Mouse (Mus musculus): ENCODE measurements around the gene Lrmda. TPM values are rescaled to one million over a fixed set of nuclear protein-coding genes. Genes with fewer than 3 reads are reported as not detected.

Gene Lrmda
- polyA plus RNA-seq, 1 experiment = not detected

- 69% methylated on average over 1 of the region's 1 CpGs for WGBS
- Histone ChIP-seq H3K4me1 (ENCODE audit: control insufficient read depth, insufficient read depth, insufficient read length, low read length) (no peaks in the 10 kb centered on the region), H3K36me3 (ENCODE audit: control insufficient read depth, insufficient read depth, low read length) (no peaks in the 10 kb centered on the region), H3K4me3 (ENCODE audit: low read depth, low read length) (no peak overlapping the region), H3K27ac (ENCODE audit: insufficient read depth, low read depth, low read length) (no peak overlapping the region), H3K27me3 (ENCODE audit: control insufficient read depth, insufficient read depth, low read length) (no peaks in the 10 kb centered on the region; the same call in 1 of the 2 replicates)
- no peak for TF ChIP-seq CTCF (IDR thresholded peaks at IDR 0.05; ENCODE audit: extremely low read depth, insufficient read length, insufficient replicate concordance, low read depth, low read length)
- TF ChIP-seq POLR2A (IDR thresholded peaks at IDR 0.05; ENCODE audit: low read depth, low read length) = no peak
These were observed 1064.8 kb downstream of the Lrmda start for GRCm38 (mm10) chr14:23084241-23084773.

- no peaks in the 10 kb centered on the region; the same call in 1 of the 2 replicates for H3K27me3 ChIP-seq (ENCODE audit: control insufficient read depth, insufficient read depth, low read length)
- whole genome bisulfite sequencing = 43% methylated on average over 1 of the region's 1 CpGs
- no peak overlapping the region for H3K4me3 ChIP-seq (ENCODE audit: low read depth, low read length)
- H3K27ac ChIP-seq (ENCODE audit: insufficient read depth, low read depth, low read length) = no peak overlapping the region
- H3K36me3 ChIP-seq (ENCODE audit: control insufficient read depth, insufficient read depth, low read length) = no peaks in the 10 kb centered on the region
- no peaks in the 10 kb centered on the region for H3K4me1 ChIP-seq (ENCODE audit: control insufficient read depth, insufficient read depth, insufficient read length, low read length)
- TF ChIP-seq POLR2A (IDR thresholded peaks at IDR 0.05; ENCODE audit: low read depth, low read length) (no peak), CTCF (IDR thresholded peaks at IDR 0.05; ENCODE audit: extremely low read depth, insufficient read length, insufficient replicate concordance, low read depth, low read length) (no peak)
These were observed 1065.3 kb downstream of the Lrmda start for GRCm38 (mm10) chr14:23084797-23085196.

GRCm38 (mm10) chr14:23093306-23093705, 1073.8 kb downstream of the Lrmda start:
- TF ChIP-seq POLR2A (IDR thresholded peaks at IDR 0.05; ENCODE audit: low read depth, low read length) = no peak
- TF ChIP-seq CTCF (IDR thresholded peaks at IDR 0.05; ENCODE audit: extremely low read depth, insufficient read length, insufficient replicate concordance, low read depth, low read length) = no peak
- H3K4me3 ChIP-seq (ENCODE audit: low read depth, low read length) = no peak overlapping the region
- WGBS = 86% methylated on average over 4 of the region's 4 CpGs
- H3K27ac ChIP-seq (ENCODE audit: insufficient read depth, low read depth, low read length) = no peak overlapping the region
- no peaks in the 10 kb centered on the region for H3K36me3 ChIP-seq (ENCODE audit: control insufficient read depth, insufficient read depth, low read length)
- no peaks in the 10 kb centered on the region for H3K4me1 ChIP-seq (ENCODE audit: control insufficient read depth, insufficient read depth, insufficient read length, low read length)
- H3K27me3 ChIP-seq (ENCODE audit: control insufficient read depth, insufficient read depth, low read length) = no peaks in the 10 kb centered on the region

GRCm38 (mm10) chr14:23094546-23095157, 1075.1 kb downstream of the Lrmda start:
- no peak overlapping the region for H3K27ac ChIP-seq (ENCODE audit: insufficient read depth, low read depth, low read length)
- no peak overlapping the region for H3K4me3 ChIP-seq (ENCODE audit: low read depth, low read length)
- H3K4me1 ChIP-seq (ENCODE audit: control insufficient read depth, insufficient read depth, insufficient read length, low read length) = no peaks in the 10 kb centered on the region
- no peaks in the 10 kb centered on the region for H3K27me3 ChIP-seq (ENCODE audit: control insufficient read depth, insufficient read depth, low read length)
- no peaks in the 10 kb centered on the region for H3K36me3 ChIP-seq (ENCODE audit: control insufficient read depth, insufficient read depth, low read length)
- TF ChIP-seq POLR2A (IDR thresholded peaks at IDR 0.05; ENCODE audit: low read depth, low read length) = no peak
- no peak for TF ChIP-seq CTCF (IDR thresholded peaks at IDR 0.05; ENCODE audit: extremely low read depth, insufficient read length, insufficient replicate concordance, low read depth, low read length)
- WGBS = 63% methylated on average over 5 of the region's 5 CpGs

- H3K27ac ChIP-seq (ENCODE audit: insufficient read depth, low read depth, low read length) = no peak overlapping the region
- 70% methylated on average over 10 of the region's 10 CpGs for WGBS
- no peak for TF ChIP-seq POLR2A (IDR thresholded peaks at IDR 0.05; ENCODE audit: low read depth, low read length)
- no peak for TF ChIP-seq CTCF (IDR thresholded peaks at IDR 0.05; ENCODE audit: extremely low read depth, insufficient read length, insufficient replicate concordance, low read depth, low read length)
- no peak overlapping the region for H3K4me3 ChIP-seq (ENCODE audit: low read depth, low read length)
- H3K4me1 ChIP-seq (ENCODE audit: control insufficient read depth, insufficient read depth, insufficient read length, low read length) = no peaks in the 10 kb centered on the region
- no peaks in the 10 kb centered on the region for H3K36me3 ChIP-seq (ENCODE audit: control insufficient read depth, insufficient read depth, low read length)
- no peaks in the 10 kb centered on the region for H3K27me3 ChIP-seq (ENCODE audit: control insufficient read depth, insufficient read depth, low read length)
These were observed 1075.9 kb downstream of the Lrmda start for GRCm38 (mm10) chr14:23095158-23096016.

- no peaks in the 10 kb centered on the region for H3K4me1 ChIP-seq (ENCODE audit: control insufficient read depth, insufficient read depth, insufficient read length, low read length)
- no peaks in the 10 kb centered on the region for H3K27me3 ChIP-seq (ENCODE audit: control insufficient read depth, insufficient read depth, low read length)
- H3K27ac ChIP-seq (ENCODE audit: insufficient read depth, low read depth, low read length) = no peak overlapping the region
- no peak overlapping the region for H3K4me3 ChIP-seq (ENCODE audit: low read depth, low read length)
- TF ChIP-seq CTCF (IDR thresholded peaks at IDR 0.05; ENCODE audit: extremely low read depth, insufficient read length, insufficient replicate concordance, low read depth, low read length) (no peak), POLR2A (IDR thresholded peaks at IDR 0.05; ENCODE audit: low read depth, low read length) (no peak)
- H3K36me3 ChIP-seq (ENCODE audit: control insufficient read depth, insufficient read depth, low read length) = no peaks in the 10 kb centered on the region
- WGBS = 78% methylated on average over 3 of the region's 3 CpGs
These were observed 1076.5 kb downstream of the Lrmda start for GRCm38 (mm10) chr14:23096017-23096336.

GRCm38 (mm10) chr14:23096405-23096804, 1076.9 kb downstream of the Lrmda start:
- TF ChIP-seq CTCF (IDR thresholded peaks at IDR 0.05; ENCODE audit: extremely low read depth, insufficient read length, insufficient replicate concordance, low read depth, low read length) (no peak), POLR2A (IDR thresholded peaks at IDR 0.05; ENCODE audit: low read depth, low read length) (no peak)
- WGBS = 77% methylated on average over 4 of the region's 4 CpGs
- no peaks in the 10 kb centered on the region for H3K4me1 ChIP-seq (ENCODE audit: control insufficient read depth, insufficient read depth, insufficient read length, low read length)
- H3K27me3 ChIP-seq (ENCODE audit: control insufficient read depth, insufficient read depth, low read length) = no peaks in the 10 kb centered on the region
- no peak overlapping the region for H3K27ac ChIP-seq (ENCODE audit: insufficient read depth, low read depth, low read length)
- H3K4me3 ChIP-seq (ENCODE audit: low read depth, low read length) = no peak overlapping the region
- no peaks in the 10 kb centered on the region for H3K36me3 ChIP-seq (ENCODE audit: control insufficient read depth, insufficient read depth, low read length)

Other genes starting within 250 kb of the Lrmda start
- gene Vdac2, start 194.5 kb upstream of the Lrmda start, polyA plus RNA-seq (2012; rRNA removed) = 131 and 371 TPM in 2 replicates
- gene Comtd1, start 170.7 kb upstream of the Lrmda start, polyA plus RNA-seq (2012; rRNA removed) = 58.7 and 137 TPM in 2 replicates
- 18.2 and 22.7 TPM in 2 replicates for gene Zfp503, start 30.1 kb upstream of the Lrmda start, polyA plus RNA-seq (2012; rRNA removed)